Mouse (Mus musculus) cerebellum, adult 2 months (tissue): Measurements from ENCODE around the gene Espl1. TPM values are rescaled to one million over a fixed set of nuclear protein-coding genes. Genes with fewer than 3 reads are reported as not detected.

Experiments used
- DNase-seq, 2 experiments: peaks; one replicate each; pipeline ENCODE4 v3.0.0; 2021
- H3K27ac ChIP-seq: fragments of 200-500 bp; 2 replicates; pipeline ENCODE4 v1.5.1; 2012; ENCODE audit warnings: low read length, control low read depth, inconsistent platforms; ENCODE audit not compliant: insufficient read depth
- H3K27me3 ChIP-seq: fragments of 200-500 bp; 2 replicates; pipeline ENCODE4 v1.6.1; 2012; ENCODE audit warnings: inconsistent platforms, mild to moderate bottlenecking, low read length, moderate library complexity; ENCODE audit not compliant: control insufficient read depth, insufficient read depth
- H3K4me1 ChIP-seq: fragments of 200-500 bp; 2 replicates; pipeline ENCODE4 v1.6.1; 2011; ENCODE audit warnings: low read length; ENCODE audit not compliant: control insufficient read depth, insufficient read depth
- H3K4me3 ChIP-seq: fragments of 200-500 bp; replicated peaks from 2 replicates; pipeline ENCODE3; 2011; ENCODE audit warnings: mild to moderate bottlenecking, low read depth, low read length, control low read depth; ENCODE audit not compliant: insufficient read depth
- CTCF ChIP-seq: fragments of 200-500 bp; IDR thresholded peaks from 2 replicates; pipeline ENCODE4 v1.5.1; 2011; ENCODE audit warnings: low read depth, mild to moderate bottlenecking, control low read depth, low read length, moderate library complexity, borderline replicate concordance; ENCODE audit not compliant: insufficient read depth
- POLR2A ChIP-seq: fragments of 200-500 bp; IDR thresholded peaks from 2 replicates; pipeline ENCODE4 v1.6.1; 2011; ENCODE audit warnings: low read length, control low read depth, borderline replicate concordance; ENCODE audit not compliant: insufficient read depth
- WGBS: fragments of 180-500 bp; shearing (Covaris S2); methylation state at CpG from one replicate; pipeline ENCODE4 v1.1.7; 2018; 5-methylcytosine and 5-hydroxymethylcytosine counted together
- polyA plus RNA-seq: library from polyadenylated mRNA; depleted of rRNA; stranded (reverse); fragments of >200 nt; gene quantifications from 2 replicates; pipeline ENCODE4 v1.2.3, GENCODE M21; 2012

The Espl1 gene
- polyA plus RNA-seq, 1 experiment = 0.62 TPM

- Histone ChIP-seq H3K27me3 (no peaks in the 10 kb centered on the region), H3K4me1 (no peaks in the 10 kb centered on the region), H3K27ac (no peak overlapping the region), H3K4me3 (no peak overlapping the region)
- DNase-seq = no peak
- TF ChIP-seq POLR2A = no peak
- no peak for TF ChIP-seq CTCF
- 63% methylated on average over 5 of the region's 5 CpGs for WGBS
Observed at GRCm38 (mm10) chr15:102250521-102250920, 45.5 kb upstream of the Espl1 start.

DNA sequence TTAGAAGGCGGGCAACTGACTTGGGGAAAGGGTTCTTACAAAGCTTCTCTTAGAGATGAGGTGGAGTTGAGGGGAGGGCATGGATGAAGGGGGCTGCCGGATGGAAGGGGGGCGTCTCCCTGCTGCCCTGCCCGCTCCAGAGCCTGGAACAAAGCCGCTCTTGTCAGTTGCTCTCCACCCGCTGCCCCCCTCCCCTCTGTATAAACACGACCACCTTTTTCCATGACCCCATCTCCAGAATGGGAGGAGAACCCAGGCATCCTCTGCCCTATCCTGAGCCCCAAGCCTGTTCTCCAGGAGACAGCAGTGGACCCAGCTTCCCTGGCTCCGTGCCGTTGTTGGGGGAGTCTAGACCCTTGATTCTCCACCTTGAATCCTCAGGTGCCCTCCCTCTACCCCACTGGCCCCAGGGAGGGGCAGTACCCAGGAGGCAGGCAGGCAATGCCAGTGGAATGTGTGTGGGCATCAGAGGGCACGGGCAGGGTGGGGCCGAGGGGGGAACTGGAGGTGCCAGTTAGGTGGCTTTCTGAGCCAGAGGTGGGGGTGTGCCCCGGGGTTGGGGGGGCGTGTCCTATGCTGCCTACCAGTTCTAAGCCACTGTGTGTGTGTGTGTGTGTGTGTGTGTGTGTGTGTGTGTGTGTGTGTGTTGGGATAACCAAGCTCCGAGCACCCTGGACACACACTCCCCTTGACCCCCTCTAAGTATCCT, 40.4 kb upstream of the Espl1 start:
- TF ChIP-seq POLR2A (no peak), CTCF (no peak)
- Histone ChIP-seq H3K27ac (no peak overlapping the region), H3K4me3 (no peak overlapping the region), H3K27me3 (no peaks in the 10 kb centered on the region), H3K4me1 (no peaks in the 10 kb centered on the region)
- WGBS = 64% methylated on average over 14 of the region's 14 CpGs
- no peak for DNase-seq

GRCm38 (mm10) chr15:102256431-102257201, 39.5 kb upstream of the Espl1 start:
- Histone ChIP-seq H3K4me1 (no peaks in the 10 kb centered on the region), H3K27me3 (no peaks in the 10 kb centered on the region), H3K27ac (peak overlapping the region; percentile 22; the same call in 1 of the 2 replicates), H3K4me3 (peak overlapping the region; percentile 70)
- WGBS = 12% methylated on average over 22 of the region's 22 CpGs
- no peak for DNase-seq
- TF ChIP-seq CTCF (no peak), POLR2A (no peak)

- Histone ChIP-seq H3K27ac (peak within 1 kb of the TSS; percentile 75), H3K4me3 (peak within 1 kb of the TSS; percentile 70), H3K27me3 (no peaks in the 10 kb centered on the region), H3K4me1 (no peaks in the 10 kb centered on the region)
- 1% methylated on average over 39 of the region's 46 CpGs for WGBS
- peak; percentile 67 to 76 for DNase-seq
- 0 out of 2 replicates have a peak, but pooled peaks have one; percentile 32 for TF ChIP-seq POLR2A
- no peak for TF ChIP-seq CTCF
Observed at GRCm38 (mm10) chr15:102257202-102258075, 38.6 kb upstream of the Espl1 start, which contains the start of gene Rarg. Gene Rarg (minus strand): TSS chr15:102257517.

DNA sequence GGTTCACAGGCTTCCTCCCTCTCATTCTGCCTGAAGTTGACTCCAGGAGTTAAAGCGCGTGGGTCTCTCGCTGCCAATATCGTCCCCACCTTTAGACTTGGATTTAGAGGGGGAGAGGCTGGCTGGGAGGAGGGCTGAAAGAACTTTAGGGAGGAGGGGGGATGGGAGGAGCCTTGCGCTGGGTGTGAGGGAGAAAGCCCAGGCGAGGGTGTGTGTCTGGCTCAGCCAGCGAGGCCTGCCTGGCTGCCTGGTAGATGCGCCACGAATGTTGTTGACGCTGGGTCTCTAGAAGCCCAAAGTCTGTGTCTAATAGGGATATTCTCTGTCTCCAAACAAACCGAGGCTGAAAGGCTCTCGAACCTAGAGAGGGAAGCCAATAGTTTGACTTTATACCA, 38.0 kb upstream of the Espl1 start:
- no peak for TF ChIP-seq POLR2A
- no peak for TF ChIP-seq CTCF

DNA sequence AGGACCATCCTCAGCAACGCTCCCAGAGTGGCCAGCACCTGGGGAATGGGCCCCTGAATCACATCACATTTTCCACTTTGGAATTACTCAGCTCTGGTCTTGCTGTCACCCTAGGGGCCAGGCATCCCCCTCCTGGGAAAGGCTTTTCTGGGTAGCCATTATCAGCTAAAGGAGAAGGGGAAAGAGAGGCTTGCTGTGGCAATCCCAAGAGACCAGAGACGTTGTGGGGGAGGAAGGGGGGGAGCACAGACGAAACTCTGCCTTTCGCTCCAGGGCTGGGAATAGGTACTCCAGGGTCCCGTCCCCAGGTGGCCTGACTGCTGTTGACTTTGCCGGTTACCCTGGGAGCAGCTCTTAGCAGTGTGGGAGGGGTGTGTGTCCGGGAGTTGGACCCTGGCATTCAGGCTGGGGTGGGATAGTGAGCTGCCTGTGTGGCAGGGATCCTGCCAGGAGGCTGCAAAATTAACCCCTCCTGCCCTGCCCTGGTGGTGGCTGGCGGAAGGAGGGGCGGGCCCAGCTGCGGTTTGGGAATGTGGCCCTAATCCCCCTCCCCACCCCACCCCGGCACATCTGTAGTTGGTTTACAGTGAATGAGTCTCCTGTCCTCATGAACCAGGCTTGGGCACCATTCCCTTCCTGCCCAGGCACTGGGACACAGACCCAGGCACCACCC, 37.3 kb upstream of the Espl1 start:
- H3K4me3 ChIP-seq = no peak overlapping the region
- H3K4me1 ChIP-seq = no peaks in the 10 kb centered on the region
- H3K27ac ChIP-seq = no peak overlapping the region
- 39% methylated on average over 11 of the region's 11 CpGs for WGBS
- DNase-seq = no peak
- TF ChIP-seq CTCF (no peak), POLR2A (no peak)
- no peaks in the 10 kb centered on the region for H3K27me3 ChIP-seq

More for the DNA sequence above, 38.0 kb upstream of the Espl1 start:
- Histone ChIP-seq H3K27me3 (no peaks in the 10 kb centered on the region), H3K4me1 (no peaks in the 10 kb centered on the region), H3K27ac (0 out of 2 replicates have a peak overlapping the region, but pooled peaks have one; percentile 75), H3K4me3 (peak overlapping the region; percentile 70)
- WGBS = 18% methylated on average over 12 of the region's 12 CpGs
- DNase-seq = peak; percentile 48 to 50

DNA sequence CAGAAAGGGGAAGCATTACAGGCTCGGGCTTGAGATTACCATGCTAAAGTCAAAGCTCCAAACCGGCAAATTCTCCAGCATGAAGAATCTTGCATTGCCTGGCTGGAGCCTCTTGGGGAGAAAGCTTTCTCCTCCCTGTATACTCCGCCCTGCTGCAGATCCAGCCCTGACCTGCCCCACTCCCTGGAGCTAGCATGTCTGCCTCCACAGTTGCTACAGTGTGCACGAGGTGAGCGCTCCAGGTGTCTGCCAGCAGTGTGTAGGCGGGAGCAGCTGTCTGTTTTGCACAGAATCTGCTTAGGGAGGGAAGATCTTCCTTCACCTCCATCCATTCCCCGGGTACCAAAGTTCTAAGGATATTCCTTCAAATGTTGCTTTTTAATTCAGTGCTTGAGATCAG, 33.5 kb upstream of the Espl1 start:
- no peaks in the 10 kb centered on the region for H3K4me1 ChIP-seq
- 46% methylated on average over 7 of the region's 7 CpGs for WGBS
- H3K4me3 ChIP-seq = no peak overlapping the region
- no peaks in the 10 kb centered on the region for H3K27me3 ChIP-seq
- no peak for TF ChIP-seq CTCF
- TF ChIP-seq POLR2A = no peak
- DNase-seq = no peak
- H3K27ac ChIP-seq = no peak overlapping the region
